Mouse (Mus musculus) liver, embryonic 14.5 days (tissue): ENCODE measurements around the gene Gm49358. TPM values are rescaled to one million over a fixed set of nuclear protein-coding genes. Genes with fewer than 3 reads are reported as not detected.

Experiments
- ATAC-seq: fragments of 200-750 bp; cut with Nextera tagmentation; 2 replicates; pipeline ENCODE4 v1.8.0; 2017; ENCODE audit warnings: moderate number of reproducible peaks, mild to moderate bottlenecking, moderate library complexity; ENCODE audit not compliant: insufficient read depth
- DNase-seq, 3 experiments: peaks; one replicate each; pipeline ENCODE4 v3.0.0-alpha.2; 2012 to 2013; ENCODE audit warnings: low read depth in 3 of 3, low spot score in 3 of 3
- H3K27ac ChIP-seq: fragments of 300-500 bp; sonication (generic); 2 replicates; pipeline ENCODE4 v1.5.1; 2014; ENCODE audit warnings: moderate library complexity, mild to moderate bottlenecking, control low read depth, inconsistent platforms
- H3K27me3 ChIP-seq: fragments of 300-500 bp; sonication (generic); 2 replicates; pipeline ENCODE4 v1.6.1; 2014; ENCODE audit warnings: mild to moderate bottlenecking, low read length, moderate library complexity; ENCODE audit not compliant: control insufficient read depth, insufficient read depth
- H3K36me3 ChIP-seq: fragments of 300-500 bp; sonication (generic); replicated peaks from 2 replicates; pipeline ENCODE4 v1.6.1; 2014; ENCODE audit warnings: low read depth; ENCODE audit not compliant: control insufficient read depth, insufficient read depth
- H3K4me1 ChIP-seq, 2 experiments: fragments of 200-500 bp in 1 of 2; fragments of 300-500 bp in 1 of 2; sonication (generic) in 1 of 2; replicated peaks; 2 replicates each; pipeline ENCODE4 v1.6.1; 2012 to 2014; ENCODE audit warnings: antibody characterized with exemption in 1 of 2, inconsistent platforms in 1 of 2, low read length in 1 of 2; ENCODE audit not compliant: control insufficient read depth in 2 of 2, insufficient read depth in 2 of 2
- H3K4me2 ChIP-seq: fragments of 300-500 bp; sonication (generic); 2 replicates; pipeline ENCODE4 v1.6.1; 2014; ENCODE audit warnings: low read depth, mild to moderate bottlenecking, control low read depth, moderate library complexity
- H3K4me3 ChIP-seq, 2 experiments: fragments of 200-500 bp in 1 of 2; fragments of 300-500 bp in 1 of 2; sonication (generic) in 1 of 2; 2 replicates each; pipeline ENCODE4 v1.5.1; 2012 to 2014; ENCODE audit warnings: low read depth in 2 of 2, low read length in 2 of 2, mild to moderate bottlenecking in 2 of 2, control low read depth in 1 of 2, inconsistent platforms in 1 of 2, moderate library complexity in 1 of 2; ENCODE audit not compliant: insufficient read depth in 1 of 2
- H3K9ac ChIP-seq: fragments of 300-500 bp; sonication (generic); replicated peaks from 2 replicates; pipeline ENCODE4 v1.6.1; 2014; ENCODE audit warnings: mild to moderate bottlenecking, control low read depth, moderate library complexity
- H3K9me3 ChIP-seq: fragments of 300-500 bp; sonication (generic); 2 replicates; pipeline ENCODE4 v1.6.1; 2016; ENCODE audit warnings: low read length, mixed read lengths; ENCODE audit not compliant: control insufficient read depth
- CTCF ChIP-seq: IDR thresholded peaks from 2 replicates; pipeline ENCODE4 v1.5.1; 2016; ENCODE audit warnings: antibody characterized with exemption, low read depth, control low read depth
- EP300 ChIP-seq: IDR thresholded peaks from 2 replicates; pipeline ENCODE4 v1.6.1; 2016; ENCODE audit warnings: antibody characterized with exemption, low read depth
- WGBS: fragments of 180-500 bp; shearing (Covaris S2); extraction: QIAGEN DNeasy Blood & Tissue Kit; methylation state at CpG from one replicate; pipeline ENCODE4 v1.1.7; 2014; ENCODE audit not compliant: insufficient replicate concordance; 5-methylcytosine and 5-hydroxymethylcytosine counted together
- polyA plus RNA-seq, 2 experiments: library from polyadenylated mRNA; depleted of rRNA in 1 of 2; stranded (reverse) in 1 of 2; unstranded in 1 of 2; fragments of >200 nt; fragmentation: Nextera tagmentation in 1 of 2; extraction: Ambion mirVana in 1 of 2; gene quantifications; 2 replicates each; pipeline versions ENCODE4 v1.2.1 to v1.2.3; 2012 to 2014

The Gm49358 gene
- polyA plus RNA-seq, 2 experiments = not detected

GRCm38 (mm10) chr10:86821014-86821413 is 57.2 kb downstream of the Gm49358 start:
- no peak for TF ChIP-seq CTCF
- no peak for TF ChIP-seq EP300
- H3K4me2 ChIP-seq = no peak overlapping the region
- 77% methylated on average over 7 of the region's 7 CpGs for WGBS
- H3K36me3 ChIP-seq = no peaks in the 10 kb centered on the region
- H3K27me3 ChIP-seq = no peaks in the 10 kb centered on the region
- no peak overlapping the region for H3K27ac ChIP-seq
- no peak overlapping the region for H3K9ac ChIP-seq
- H3K9me3 ChIP-seq = no peaks in the 10 kb centered on the region
- ATAC-seq = no peak
- H3K4me1 ChIP-seq = 0 out of 4 replicates have a peak, but pooled peaks cover 0 to 6% of the 10 kb centered on the region in 2 experiments
- no peak for DNase-seq
- no peak overlapping the region for H3K4me3 ChIP-seq

GRCm38 (mm10) chr10:86824093-86824492 is 60.3 kb downstream of the Gm49358 start:
- no peak for DNase-seq
- Histone ChIP-seq H3K4me3 (no peak overlapping the region), H3K4me2 (no peak overlapping the region), H3K9me3 (no peaks in the 10 kb centered on the region), H3K9ac (no peak overlapping the region), H3K27ac (no peak overlapping the region), H3K4me1 (0 out of 4 replicates have a peak, but pooled peaks cover 0 to 3% of the 10 kb centered on the region in 2 experiments), H3K27me3 (no peaks in the 10 kb centered on the region), H3K36me3 (no peaks in the 10 kb centered on the region)
- WGBS = 85% methylated on average over 6 of the region's 6 CpGs
- TF ChIP-seq CTCF (no peak), EP300 (no peak)
- ATAC-seq = no peak

GRCm38 (mm10) chr10:86824871-86825270 is 61.1 kb downstream of the Gm49358 start:
- ATAC-seq = no peak
- H3K4me2 ChIP-seq = no peak overlapping the region
- 82% methylated on average over 14 of the region's 14 CpGs for WGBS

GRCm38 (mm10) chr10:86825871-86826522 is 62.2 kb downstream of the Gm49358 start:
- ATAC-seq (no peak), DNase-seq (no peak)
- no peak overlapping the region for H3K4me2 ChIP-seq
- H3K27ac ChIP-seq = no peak overlapping the region
- H3K9ac ChIP-seq = no peak overlapping the region
- no peaks in the 10 kb centered on the region for H3K9me3 ChIP-seq
- H3K4me1 ChIP-seq = no peaks in the 10 kb centered on the region
- no peaks in the 10 kb centered on the region for H3K36me3 ChIP-seq
- H3K27me3 ChIP-seq = no peaks in the 10 kb centered on the region
- TF ChIP-seq EP300 (no peak), CTCF (no peak)
- 77% methylated on average over 10 of the region's 10 CpGs for WGBS
- H3K4me3 ChIP-seq = no peak overlapping the region

More at GRCm38 (mm10) chr10:86824871-86825270, 61.1 kb downstream of the Gm49358 start:
- Histone ChIP-seq H3K9me3 (no peaks in the 10 kb centered on the region), H3K27ac (no peak overlapping the region), H3K4me3 (no peak overlapping the region), H3K9ac (no peak overlapping the region), H3K4me1 (no peaks in the 10 kb centered on the region), H3K36me3 (no peaks in the 10 kb centered on the region), H3K27me3 (no peaks in the 10 kb centered on the region)
- no peak for DNase-seq
- no peak for TF ChIP-seq EP300
- TF ChIP-seq CTCF = no peak

- ATAC-seq (no peak), DNase-seq (no peak)
- no peak overlapping the region for H3K4me2 ChIP-seq
- no peak overlapping the region for H3K27ac ChIP-seq
- no peak overlapping the region for H3K9ac ChIP-seq
- H3K36me3 ChIP-seq = no peaks in the 10 kb centered on the region
- no peaks in the 10 kb centered on the region for H3K27me3 ChIP-seq
- no peaks in the 10 kb centered on the region for H3K9me3 ChIP-seq
- WGBS = 57% methylated on average over 3 of the region's 3 CpGs
- no peaks in the 10 kb centered on the region for H3K4me1 ChIP-seq
- no peak overlapping the region for H3K4me3 ChIP-seq
- TF ChIP-seq EP300 (no peak), CTCF (no peak)
Observed at GRCm38 (mm10) chr10:86826929-86827328, 63.2 kb downstream of the Gm49358 start.
